Mouse (Mus musculus): ENCODE results near the gene Alcam. TPM values are rescaled to one million over a fixed set of nuclear protein-coding genes. Genes with fewer than 3 reads are reported as not detected.

Alcam gene
- polyA plus RNA-seq, 1 experiment from 2014 or later: 64.0 TPM

DNA sequence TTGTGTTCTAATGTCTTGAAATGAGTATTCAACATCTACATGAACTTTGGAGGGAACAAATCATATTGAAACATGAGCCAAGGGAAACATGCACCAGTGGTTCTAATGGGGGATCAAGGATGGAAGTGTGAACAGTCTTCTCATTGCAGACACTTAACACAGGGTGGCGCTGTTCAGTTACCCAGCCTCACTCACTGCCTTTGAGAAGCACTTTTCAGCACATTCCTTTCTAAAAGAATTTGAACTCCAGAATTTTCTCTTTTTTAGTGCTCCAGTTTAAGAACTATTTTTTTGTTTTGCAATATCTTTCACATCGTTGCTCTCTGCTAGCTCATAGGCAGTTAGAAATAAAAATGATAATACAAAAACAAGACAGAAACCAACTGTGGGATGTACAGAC, 234.8 kb downstream of the Alcam start:
- H3K36me3 ChIP-seq (ENCODE audit: control insufficient read depth, insufficient read depth, low read length): no peaks in the 10 kb centered on the region
- no peak for ATAC-seq (ENCODE audit: low read depth)
- H3K4me2 ChIP-seq (ENCODE audit: low read depth, low read length): no peak overlapping the region
- 22% methylated on average over 2 of the region's 2 CpGs for WGBS
- H3K4me3 ChIP-seq (ENCODE audit: low read depth, low read length): no peak overlapping the region
- H3K4me1 ChIP-seq (ENCODE audit: control insufficient read depth, insufficient read depth, low read length): no peaks in the 10 kb centered on the region
- H3K9ac ChIP-seq (replicated peaks; ENCODE audit: low read depth, low read length): no peak overlapping the region
- no peaks in the 10 kb centered on the region for H3K9me3 ChIP-seq (ENCODE audit: control insufficient read depth, low read length)
- no peaks in the 10 kb centered on the region for H3K27me3 ChIP-seq (ENCODE audit: control insufficient read depth, insufficient read depth, low read length)
- H3K27ac ChIP-seq (ENCODE audit: low read depth, low read length): no peak overlapping the region

GRCm38 (mm10) chr16:52210844-52211606, 242.8 kb downstream of the Alcam start:
- H3K36me3 ChIP-seq (ENCODE audit: control insufficient read depth, insufficient read depth, low read length): no peaks in the 10 kb centered on the region
- ATAC-seq (ENCODE audit: low read depth): no peak
- H3K4me1 ChIP-seq (ENCODE audit: control insufficient read depth, insufficient read depth, low read length): no peaks in the 10 kb centered on the region

DNA sequence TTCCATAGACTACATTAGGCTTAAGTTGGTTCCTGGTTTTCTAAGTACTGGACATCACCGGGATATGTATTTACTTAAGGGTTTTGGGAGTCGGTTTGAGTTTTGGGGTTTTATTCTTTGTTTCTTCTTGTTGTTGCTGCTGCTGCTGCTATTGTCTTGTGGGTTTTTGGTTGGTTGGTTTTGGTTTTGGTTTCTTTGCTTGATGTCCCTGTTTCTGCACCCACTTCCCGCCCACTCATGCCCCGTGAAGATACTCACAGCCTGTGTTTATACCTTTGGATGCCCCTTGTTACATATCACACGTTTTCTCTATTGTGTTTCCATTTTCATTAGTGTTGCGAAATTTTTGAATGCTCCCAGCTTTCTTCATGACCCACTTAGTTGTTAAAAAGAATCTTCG, 253.8 kb downstream of the Alcam start:
- Histone ChIP-seq H3K4me1 (ENCODE audit: control insufficient read depth, insufficient read depth, low read length) (no peaks in the 10 kb centered on the region), H3K36me3 (ENCODE audit: control insufficient read depth, insufficient read depth, low read length) (peaks cover 9% of the 10 kb centered on the region; the same call in 1 of the 2 replicates), H3K9ac (replicated peaks; ENCODE audit: low read depth, low read length) (no peak overlapping the region), H3K27me3 (ENCODE audit: control insufficient read depth, insufficient read depth, low read length) (no peaks in the 10 kb centered on the region), H3K4me2 (ENCODE audit: low read depth, low read length) (no peak overlapping the region), H3K9me3 (ENCODE audit: control insufficient read depth, low read length) (no peaks in the 10 kb centered on the region), H3K27ac (ENCODE audit: low read depth, low read length) (no peak overlapping the region), H3K4me3 (ENCODE audit: low read depth, low read length) (no peak overlapping the region)
- no peak for ATAC-seq (ENCODE audit: low read depth)
- WGBS: 94% methylated on average over 7 of the region's 7 CpGs

More at GRCm38 (mm10) chr16:52210844-52211606, 242.8 kb downstream of the Alcam start:
- Histone ChIP-seq H3K9ac (replicated peaks; ENCODE audit: low read depth, low read length) (no peak overlapping the region), H3K4me2 (ENCODE audit: low read depth, low read length) (no peak overlapping the region), H3K4me3 (ENCODE audit: low read depth, low read length) (no peak overlapping the region), H3K27ac (ENCODE audit: low read depth, low read length) (no peak overlapping the region), H3K27me3 (ENCODE audit: control insufficient read depth, insufficient read depth, low read length) (no peaks in the 10 kb centered on the region), H3K9me3 (ENCODE audit: control insufficient read depth, low read length) (no peaks in the 10 kb centered on the region)
- WGBS: 51% methylated on average over 8 of the region's 8 CpGs

Measured in neural tube, embryonic 14.5 days (tissue).